Mouse (Mus musculus): ENCODE data around the gene Palld. TPM values are rescaled to one million over a fixed set of nuclear protein-coding genes. Genes with fewer than 3 reads are reported as not detected.

Palld gene
- total RNA-seq, 1 experiment from 2014 or later: 0.70 TPM

DNA sequence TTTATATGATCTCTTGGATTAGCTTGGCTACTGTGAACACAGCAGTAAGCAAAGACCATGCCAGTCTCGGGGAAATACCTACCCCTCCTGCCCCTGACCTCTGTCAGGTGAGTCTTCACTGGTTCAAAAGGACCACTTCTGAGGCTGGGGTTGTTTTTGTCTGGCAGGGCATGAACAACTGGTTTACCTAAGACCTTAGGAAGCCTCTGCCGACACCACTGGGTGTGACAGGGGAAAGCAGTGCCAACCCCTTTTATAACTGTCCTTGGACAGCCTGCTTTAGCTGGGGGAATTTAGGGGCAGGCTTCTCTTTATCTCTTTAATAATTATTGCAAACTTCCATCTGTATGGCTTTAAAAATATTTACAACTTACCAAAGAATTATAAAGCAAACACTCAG lies 284.8 kb downstream of the Palld start:
- no peak for ATAC-seq (ENCODE audit: extremely low read depth, insufficient number of reproducible peaks, low FRiP score, poor library complexity, severe bottlenecking)

DNA sequence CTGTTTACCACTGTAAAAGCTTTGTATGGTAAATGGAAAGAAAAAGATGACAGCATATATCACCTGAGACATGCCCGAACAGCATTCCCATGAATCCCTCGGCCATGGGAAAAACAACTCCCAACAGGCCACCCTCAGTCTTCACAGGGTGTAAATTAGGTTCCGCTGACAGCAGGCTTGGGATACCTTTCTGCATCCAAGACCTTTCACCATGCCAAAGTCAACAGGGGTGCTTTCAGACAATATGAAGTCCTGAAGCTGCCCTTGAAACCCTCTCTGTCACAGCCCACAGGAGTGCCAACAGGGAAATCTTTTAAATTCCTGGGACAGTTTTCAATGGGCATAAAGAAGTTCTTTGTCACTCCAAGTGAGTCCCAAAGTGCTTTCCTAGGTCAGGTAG lies 285.4 kb downstream of the Palld start:
- ATAC-seq (ENCODE audit: extremely low read depth, insufficient number of reproducible peaks, low FRiP score, poor library complexity, severe bottlenecking): no peak

DNA sequence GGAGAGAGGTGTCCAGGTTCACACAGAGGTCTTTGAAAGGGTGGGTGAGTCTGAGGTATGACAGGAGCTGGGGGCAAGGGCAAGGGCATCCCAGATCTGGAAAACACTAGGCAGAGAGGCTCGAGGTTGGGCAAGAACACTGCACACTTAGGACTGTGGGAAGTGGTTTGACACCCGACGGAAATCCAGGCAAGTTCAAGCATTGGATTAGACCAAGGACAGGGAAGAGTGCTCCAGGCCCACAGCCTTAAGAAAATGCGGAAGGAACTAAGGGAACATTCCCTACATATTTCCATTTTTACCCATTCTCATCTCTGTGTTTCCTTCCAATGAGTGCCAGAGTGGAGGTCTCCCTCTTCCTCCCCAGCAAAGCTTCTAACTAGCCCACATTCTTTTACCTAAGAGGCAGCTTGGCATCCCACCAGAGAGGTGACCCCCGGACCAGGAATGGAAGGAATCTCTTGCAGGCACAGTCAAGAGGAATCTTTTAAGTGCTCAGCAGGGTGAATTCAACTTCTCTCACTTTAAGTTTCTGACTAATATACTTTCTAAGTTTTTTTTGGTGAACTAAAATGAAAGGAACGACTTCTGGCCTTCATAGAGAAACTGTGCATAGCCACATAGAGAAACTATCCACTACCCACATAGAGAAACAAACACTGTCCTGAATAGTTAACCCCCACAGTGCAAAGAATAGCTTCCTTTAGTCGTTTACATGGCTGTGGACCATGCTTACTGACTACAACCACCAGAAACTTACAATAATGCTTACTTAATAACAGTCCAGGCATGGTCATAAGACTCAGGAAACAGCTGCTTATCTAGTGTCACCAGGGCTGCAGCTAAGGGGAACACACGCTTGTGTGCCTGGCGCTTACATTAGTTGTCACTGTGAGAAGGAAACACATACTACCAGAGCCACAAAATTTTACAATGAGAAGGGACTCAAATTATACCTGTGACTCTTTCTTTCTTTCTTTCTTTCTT lies 286.5 kb downstream of the Palld start:
- ATAC-seq (ENCODE audit: extremely low read depth, insufficient number of reproducible peaks, low FRiP score, poor library complexity, severe bottlenecking): no peak

DNA sequence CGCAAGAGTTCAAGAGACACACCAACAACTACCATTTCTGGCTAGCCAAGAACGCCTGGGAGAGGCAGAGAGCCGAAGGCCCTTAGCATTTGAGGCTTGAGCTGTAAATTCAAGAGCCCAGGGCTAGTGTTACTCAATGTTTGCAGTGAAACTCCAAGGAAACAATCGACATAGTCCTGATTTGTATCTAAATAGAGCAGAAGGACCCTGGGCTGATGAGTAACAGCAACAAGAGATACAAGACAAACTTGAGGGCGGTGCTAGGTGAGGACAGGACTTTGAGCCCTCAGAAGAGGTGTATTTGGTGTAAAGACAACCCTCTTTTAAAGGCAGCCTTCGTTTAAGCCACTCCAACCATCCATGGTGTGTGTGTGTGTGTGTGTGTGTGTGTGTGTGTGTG lies 290.7 kb downstream of the Palld start:
- no peak for ATAC-seq (ENCODE audit: extremely low read depth, insufficient number of reproducible peaks, low FRiP score, poor library complexity, severe bottlenecking)

DNA sequence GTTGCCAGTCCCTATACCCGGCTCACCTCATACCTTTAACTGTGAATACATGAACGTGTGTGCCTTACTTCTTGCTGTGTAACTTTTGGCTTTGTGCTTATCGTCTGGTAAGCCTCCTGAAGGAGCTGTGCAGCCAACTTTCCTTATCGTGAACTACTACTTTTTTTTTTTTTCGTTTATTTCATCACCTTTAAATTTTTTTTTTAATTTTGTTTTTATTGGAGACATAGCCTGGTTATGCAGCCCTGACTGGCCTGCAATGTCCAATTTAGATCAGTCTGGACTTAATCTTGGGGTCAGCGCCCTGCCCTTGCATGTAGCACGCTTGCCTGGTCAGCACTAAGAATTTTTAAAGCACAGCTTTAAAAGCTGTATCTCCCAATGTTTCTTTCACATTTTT lies 291.4 kb downstream of the Palld start:
- no peak for ATAC-seq (ENCODE audit: extremely low read depth, insufficient number of reproducible peaks, low FRiP score, poor library complexity, severe bottlenecking)

DNA sequence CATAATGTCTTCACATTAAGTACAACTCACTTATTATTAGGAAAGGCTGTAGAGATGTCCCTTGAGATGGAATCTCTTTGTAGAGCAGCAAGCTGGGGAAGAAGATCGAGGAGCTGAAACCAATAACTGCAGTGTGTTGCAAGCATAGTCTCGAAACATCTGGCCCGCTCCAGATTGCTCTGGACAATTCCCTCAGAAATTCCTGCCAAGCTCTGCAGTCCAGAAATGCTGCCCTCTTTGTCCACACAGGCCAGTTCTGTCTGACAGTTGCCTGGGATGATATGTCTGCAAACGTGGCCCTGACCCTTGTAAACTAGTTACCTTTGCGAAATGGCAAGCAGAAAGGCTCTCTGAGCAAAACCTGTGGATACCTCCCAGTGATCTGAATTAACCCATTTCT lies 291.9 kb downstream of the Palld start:
- no peak for ATAC-seq (ENCODE audit: extremely low read depth, insufficient number of reproducible peaks, low FRiP score, poor library complexity, severe bottlenecking)

DNA sequence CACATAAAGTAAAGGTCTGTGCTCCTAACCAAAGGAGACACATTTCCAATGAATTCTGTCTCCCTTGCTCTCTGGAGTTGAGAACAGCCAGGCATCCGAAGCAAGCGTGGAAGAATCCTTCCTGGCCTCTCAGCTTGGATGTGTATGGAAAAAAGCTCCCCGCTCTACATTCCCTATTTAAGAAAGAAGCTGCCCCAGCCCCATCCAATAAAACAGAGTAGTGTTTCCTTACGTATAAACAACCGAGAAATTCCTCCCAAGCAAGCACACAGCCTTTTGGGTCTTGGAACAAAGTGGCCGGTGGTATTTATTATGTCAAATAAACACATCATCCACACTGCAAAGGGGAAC lies 295.1 kb downstream of the Palld start:
- ATAC-seq (ENCODE audit: extremely low read depth, insufficient number of reproducible peaks, low FRiP score, poor library complexity, severe bottlenecking): no peak

DNA sequence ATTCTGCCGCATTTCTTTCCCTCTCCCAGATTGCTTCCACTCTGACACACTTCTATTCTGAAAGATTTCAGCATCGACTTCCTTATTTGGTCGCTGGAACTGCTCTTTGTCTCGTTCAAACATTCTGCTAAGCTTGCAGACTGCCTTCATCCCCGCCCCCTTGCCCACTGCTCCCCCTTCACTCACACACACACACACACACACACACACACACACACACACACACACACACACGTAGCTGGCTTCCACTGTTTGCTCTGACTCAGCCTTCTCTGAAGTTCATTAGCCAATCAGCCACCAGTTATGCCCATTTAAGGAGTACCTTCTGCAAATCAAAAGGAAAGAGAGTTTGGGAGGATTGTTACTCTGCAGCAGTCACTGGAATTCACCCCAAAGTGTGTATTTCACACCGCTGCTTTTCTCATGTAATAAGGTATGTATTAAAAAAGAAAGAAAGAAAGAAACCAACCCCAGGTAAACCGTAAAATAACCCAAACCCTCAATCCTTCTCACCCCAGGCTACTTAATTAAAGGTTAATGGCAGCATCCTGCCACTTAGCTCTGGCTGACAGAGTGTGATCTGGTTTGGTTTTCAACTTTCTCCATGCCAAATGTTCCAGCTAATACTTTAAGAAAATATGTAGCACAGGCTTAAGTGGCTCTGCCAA lies 295.6 kb downstream of the Palld start:
- no peak for ATAC-seq (ENCODE audit: extremely low read depth, insufficient number of reproducible peaks, low FRiP score, poor library complexity, severe bottlenecking)

DNA sequence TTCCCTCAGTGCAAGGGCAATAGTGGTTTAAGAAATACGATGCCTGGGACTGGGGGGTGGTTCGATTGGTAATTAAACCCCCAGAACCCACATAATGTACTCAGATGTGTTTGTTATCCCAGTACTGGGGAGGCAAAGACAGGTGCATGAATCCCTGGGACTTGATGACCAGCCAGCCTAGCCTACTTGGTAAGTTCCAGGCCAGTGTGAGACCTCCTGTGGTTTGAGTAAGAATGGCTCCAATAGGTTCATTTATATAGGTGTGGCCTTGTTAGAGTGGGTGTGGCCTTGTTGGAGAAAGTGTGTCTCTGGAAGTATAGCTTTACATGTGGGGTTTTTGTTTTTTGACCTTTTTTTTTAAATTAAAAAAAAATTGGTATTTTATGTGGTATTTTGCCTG lies 297.6 kb downstream of the Palld start:
- ATAC-seq (ENCODE audit: extremely low read depth, insufficient number of reproducible peaks, low FRiP score, poor library complexity, severe bottlenecking): no peak

DNA sequence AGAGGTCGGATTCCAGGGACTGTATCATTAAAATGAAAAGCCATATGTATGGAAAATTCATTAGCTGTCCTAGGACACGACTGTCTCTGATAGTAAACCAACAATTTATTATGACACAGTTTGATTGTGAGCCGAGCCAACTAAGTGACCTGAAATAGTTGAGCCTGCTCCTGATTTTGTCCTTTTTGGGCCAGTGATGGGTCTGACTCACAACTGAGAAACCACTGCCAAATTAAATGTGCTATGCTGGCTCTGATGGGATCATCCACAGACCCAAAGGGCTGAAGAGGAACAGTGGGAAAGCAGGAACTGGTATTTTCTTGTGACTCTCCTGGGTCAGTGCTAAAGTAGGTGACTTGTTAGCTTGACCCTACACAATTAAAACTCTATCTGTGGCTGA lies 305.6 kb downstream of the Palld start:
- no peak for ATAC-seq (ENCODE audit: extremely low read depth, insufficient number of reproducible peaks, low FRiP score, poor library complexity, severe bottlenecking)

DNA sequence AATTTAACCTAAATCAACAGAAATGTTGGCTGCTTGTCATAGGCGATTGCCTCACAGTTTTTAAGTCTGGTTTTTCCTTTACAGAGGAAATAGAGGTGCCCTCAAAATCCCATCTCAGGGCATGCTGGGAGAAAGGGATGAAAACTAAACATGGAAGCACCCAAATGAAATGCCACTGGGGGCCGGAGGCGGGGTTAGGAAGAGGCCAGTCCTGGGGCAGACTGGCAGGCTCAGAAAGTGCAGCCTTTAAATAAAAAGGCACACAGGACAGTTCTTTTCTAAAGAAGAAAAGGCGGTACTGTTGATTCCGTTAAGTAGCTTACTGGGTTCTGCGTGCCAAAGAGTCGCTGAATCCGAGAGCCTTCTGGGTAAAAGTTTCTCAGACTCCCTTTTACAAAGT lies 311.0 kb downstream of the Palld start:
- ATAC-seq (ENCODE audit: extremely low read depth, insufficient number of reproducible peaks, low FRiP score, poor library complexity, severe bottlenecking): no peak

DNA sequence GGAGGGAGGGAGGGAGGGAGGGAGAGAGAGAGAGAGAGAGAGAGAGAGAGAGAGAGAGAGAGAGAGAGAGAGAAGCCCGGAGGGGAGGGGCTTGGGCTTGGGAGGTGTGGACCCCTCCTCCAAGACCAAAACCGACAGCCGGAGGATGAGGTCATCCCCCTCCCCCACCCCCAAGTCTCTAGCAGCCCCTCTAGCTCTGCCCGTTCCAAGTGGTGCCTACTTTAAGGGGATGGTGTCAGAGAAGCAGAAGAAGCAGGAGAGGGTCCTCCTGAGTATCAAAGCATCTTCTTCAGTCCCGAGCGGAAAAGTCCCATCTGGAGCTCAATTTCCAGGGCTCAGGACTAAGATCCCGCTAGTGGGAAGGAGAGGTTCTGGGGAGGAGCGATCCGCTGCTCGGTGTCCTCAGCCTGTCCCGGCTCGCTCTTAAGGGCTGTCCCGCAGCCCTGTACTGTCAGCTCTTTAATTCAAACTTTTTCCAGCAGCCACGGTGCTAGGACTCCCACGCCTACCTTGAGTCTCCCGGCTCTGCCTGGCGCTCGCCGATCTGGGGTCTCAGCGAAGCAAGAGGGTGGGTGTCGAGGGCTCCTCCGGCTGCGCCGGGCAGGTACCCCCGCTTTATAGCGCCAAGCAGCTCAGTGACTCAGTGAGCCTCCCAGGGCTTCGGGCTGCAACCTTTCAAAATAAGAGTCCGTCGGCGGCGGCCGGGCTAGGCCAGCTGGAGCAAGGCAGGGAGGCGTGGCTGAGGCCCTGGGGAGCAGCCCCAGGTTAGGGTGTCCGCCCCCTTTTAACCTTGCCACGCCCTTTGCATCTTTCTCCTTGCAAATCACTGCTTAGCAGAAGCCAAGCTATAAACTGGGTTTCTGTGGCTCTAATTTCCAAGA lies 311.7 kb downstream of the Palld start:
- ATAC-seq (ENCODE audit: extremely low read depth, insufficient number of reproducible peaks, low FRiP score, poor library complexity, severe bottlenecking): no peak

DNA sequence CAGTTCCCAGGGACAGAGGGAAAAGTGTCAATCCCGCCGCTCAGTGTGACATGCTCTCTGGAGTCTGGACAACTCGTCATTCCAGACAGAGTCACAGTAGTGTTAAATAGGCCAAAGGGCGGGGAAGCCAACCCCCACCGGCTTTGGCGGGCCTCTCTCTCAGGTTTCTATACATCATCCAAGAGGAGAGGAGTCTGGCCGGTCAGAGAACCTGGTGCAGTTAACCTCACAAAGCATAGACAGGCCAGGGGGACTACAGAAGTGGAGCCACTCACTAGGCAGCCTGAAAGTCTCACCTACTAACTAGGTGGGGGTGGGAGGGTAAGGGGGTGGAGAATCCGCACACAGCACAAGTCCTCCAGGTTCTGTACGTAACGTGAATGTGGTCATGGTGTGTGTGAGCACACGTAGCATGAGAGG lies 312.5 kb downstream of the Palld start:
- no peak for ATAC-seq (ENCODE audit: extremely low read depth, insufficient number of reproducible peaks, low FRiP score, poor library complexity, severe bottlenecking)

DNA sequence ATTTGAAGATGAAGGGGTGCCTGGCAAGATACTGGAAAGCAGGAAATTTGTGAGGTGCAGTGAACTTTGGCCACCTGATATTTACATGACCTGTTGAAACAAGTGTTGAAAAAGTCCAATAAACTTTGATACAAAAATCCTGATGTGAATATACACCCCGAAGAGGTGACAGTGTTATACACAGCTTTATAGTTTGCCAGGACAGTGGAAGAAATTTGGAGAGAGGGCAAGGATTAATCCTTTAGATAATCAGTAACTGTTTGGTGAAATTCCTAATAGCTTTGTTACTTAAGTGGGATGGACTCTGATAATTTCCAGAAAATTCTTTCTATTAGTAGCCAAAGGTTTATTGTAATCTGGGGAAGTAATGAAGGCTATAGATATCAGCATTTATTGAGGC lies 314.2 kb downstream of the Palld start:
- no peak for ATAC-seq (ENCODE audit: extremely low read depth, insufficient number of reproducible peaks, low FRiP score, poor library complexity, severe bottlenecking)

DNA sequence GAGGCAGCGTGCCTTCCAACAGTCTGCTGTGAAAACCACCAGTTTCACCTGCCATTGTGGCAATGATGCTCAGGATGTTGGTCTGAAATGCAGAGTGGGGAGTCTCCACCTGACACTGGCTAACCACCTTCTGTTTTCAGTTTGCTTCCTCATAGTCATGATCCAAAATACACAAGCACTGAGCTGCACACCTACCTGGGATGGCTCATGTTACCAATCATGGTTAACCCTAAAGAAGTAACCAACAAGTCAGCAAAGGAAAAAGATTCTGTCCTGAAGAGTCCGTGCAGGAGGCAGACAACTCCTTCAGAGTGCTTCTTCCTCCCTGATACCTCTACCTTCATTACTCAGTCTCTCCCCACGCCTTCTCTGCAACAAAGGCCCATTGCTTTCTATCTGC lies 314.8 kb downstream of the Palld start:
- no peak for ATAC-seq (ENCODE audit: extremely low read depth, insufficient number of reproducible peaks, low FRiP score, poor library complexity, severe bottlenecking)

DNA sequence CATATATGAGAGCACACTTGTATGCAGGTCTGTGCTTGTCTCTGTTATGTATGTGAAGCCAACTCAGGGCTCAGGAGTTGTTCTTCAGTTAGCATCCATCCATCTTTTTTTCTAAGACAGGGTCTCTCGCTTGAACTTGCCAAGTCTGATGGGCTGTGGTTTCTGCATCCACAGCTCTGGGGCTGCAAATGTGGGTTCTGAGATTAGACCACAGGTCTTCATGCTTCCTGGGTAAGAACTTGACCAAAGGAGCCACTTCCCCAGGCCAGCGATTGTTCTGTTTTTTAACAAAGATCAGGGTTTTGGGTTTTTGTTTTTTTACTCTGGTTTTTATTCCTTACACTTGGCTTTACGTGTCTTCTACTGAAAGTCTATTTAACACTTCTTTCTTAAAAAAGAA lies 316.0 kb downstream of the Palld start:
- no peak for ATAC-seq (ENCODE audit: extremely low read depth, insufficient number of reproducible peaks, low FRiP score, poor library complexity, severe bottlenecking)

DNA sequence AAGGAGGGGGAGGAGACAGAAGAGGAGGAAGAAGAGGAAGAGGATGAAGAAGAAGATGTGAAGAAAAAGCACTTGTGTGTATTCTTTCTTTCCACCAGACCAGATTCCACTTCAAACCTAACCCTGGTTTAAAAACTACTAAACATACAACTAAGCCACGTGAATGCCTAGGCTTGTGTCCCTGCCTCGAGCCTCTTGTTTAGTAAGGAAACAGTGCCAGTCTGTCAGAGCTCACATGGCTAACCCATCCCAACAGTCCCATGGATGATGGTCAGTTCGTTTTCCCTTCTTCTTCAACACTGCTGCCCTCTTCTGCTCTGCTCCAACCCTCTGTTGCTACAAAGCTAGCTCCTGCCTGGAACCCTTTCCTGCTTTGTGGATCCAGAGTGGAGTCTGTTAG lies 316.7 kb downstream of the Palld start:
- no peak for ATAC-seq (ENCODE audit: extremely low read depth, insufficient number of reproducible peaks, low FRiP score, poor library complexity, severe bottlenecking)

DNA sequence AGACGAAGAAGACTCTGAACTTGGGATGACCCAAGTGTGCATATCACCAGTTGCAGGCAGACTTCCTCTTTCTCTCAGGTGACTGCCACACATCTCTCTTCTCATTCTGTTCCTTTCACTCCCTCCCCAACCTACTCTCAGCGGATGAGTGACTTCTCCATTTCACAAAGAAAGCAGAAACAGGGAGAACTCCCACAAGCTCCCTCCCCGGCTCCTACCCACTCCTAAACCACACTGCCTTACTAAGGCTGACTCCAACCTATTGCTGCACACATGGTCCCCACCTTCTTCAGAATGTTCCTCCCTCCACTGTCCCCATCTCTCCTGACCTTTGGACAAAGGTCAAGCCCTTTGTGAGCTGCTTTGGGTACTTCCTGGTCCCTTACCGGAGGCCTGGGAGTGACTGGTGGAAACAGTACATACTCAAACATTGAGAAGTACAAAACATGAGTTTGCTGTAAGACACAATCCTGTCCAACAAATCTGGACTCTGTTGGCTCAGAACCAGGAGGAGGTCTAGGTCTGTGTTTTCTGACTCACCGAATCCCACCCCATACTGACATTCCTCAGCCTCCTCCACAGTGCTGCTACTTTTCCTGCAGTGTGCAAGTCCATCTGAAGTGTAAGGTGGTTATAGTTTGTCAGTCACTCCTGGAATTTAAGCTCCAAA lies 317.6 kb downstream of the Palld start:
- 0 out of 2 replicates have a peak, but pooled peaks have one; percentile 16 for ATAC-seq (ENCODE audit: extremely low read depth, insufficient number of reproducible peaks, low FRiP score, poor library complexity, severe bottlenecking)

DNA sequence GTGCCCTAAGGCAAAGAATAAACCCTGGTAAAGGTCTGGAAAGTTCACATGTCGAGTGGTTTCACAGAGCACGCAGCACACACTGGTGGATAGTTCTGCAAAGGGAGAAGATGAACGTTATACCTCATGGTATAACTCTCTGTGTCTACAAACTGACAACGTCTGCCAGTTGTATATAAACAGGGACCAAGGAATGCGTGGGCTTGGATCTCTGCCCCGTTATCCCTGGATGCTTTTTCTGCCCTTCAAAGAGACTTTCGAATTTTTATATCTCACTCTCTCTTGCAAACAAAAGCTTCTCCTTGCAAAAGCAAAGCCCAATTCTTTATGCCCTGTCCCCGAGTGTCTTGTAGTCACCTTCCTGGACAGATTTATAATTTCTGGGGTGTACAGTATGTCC lies 319.9 kb downstream of the Palld start:
- no peak for ATAC-seq (ENCODE audit: extremely low read depth, insufficient number of reproducible peaks, low FRiP score, poor library complexity, severe bottlenecking)

All from neutrophil, adult 5-6 weeks (primary cell).